In the genomic region with DNA sequence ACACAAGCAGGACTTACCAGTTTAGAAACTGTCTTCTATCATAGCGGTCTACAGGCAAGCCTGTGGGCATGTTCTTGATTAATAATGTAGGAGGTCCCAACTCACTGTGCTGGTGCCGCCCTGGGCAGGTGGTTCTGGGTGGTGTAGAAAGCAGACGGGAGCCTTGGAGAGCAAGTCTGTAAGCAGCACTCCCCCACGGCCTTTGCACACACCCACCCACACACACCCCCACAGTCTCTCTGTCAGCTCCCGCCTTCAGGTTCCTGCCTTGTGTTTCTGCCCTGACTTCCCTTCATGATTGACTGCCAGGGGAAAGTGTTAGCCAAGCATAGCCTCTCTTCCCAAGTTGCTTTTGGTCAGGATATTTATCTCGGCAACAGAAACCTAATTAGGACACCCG, we compare ENCODE assay signal across 32 mouse cellular contexts. TPM values are rescaled to one million over a fixed set of nuclear protein-coding genes. Genes with fewer than 3 reads are reported as not detected.
DNase-seq lines count a peak whose midpoint lies in the region; ATAC-seq and TF ChIP-seq lines count a peak whose summit lies in the region.
"Had no signal": no experiment of that assay in that cellular context is flagged by ENCODE, and none has a peak within 500 bp of the region (broad histone marks: within the 10 kb centered on the region; RNA-seq: fewer than 3 reads in every experiment).

No protein-coding gene starts in this region.

- peaks cover 44% of the 10 kb centered on the region for H3K4me1 ChIP-seq in forebrain, embryonic 13.5 days
- H3K4me1 ChIP-seq in forebrain, embryonic 10.5 days: peaks cover 50% of the 10 kb centered on the region
- peaks cover 10% of the 10 kb centered on the region for H3K4me1 ChIP-seq in kidney, postnatal 0 days (replicated peaks; ENCODE audit: insufficient read depth, low read length)
- peaks cover 44% of the 10 kb centered on the region for H3K4me1 ChIP-seq in midbrain, embryonic 16.5 days (ENCODE audit: control insufficient read depth, insufficient read depth, low read length)
- H3K4me1 ChIP-seq in midbrain, postnatal 0 days (ENCODE audit: insufficient read depth, low read length): peaks cover 16% of the 10 kb centered on the region
- H3K4me1 ChIP-seq in neural tube, embryonic 13.5 days (replicated peaks): peaks cover 72% of the 10 kb centered on the region

- 0 out of 2 replicates have a peak overlapping the region, but pooled peaks have one; percentile 0 for H3K9ac ChIP-seq in forebrain, embryonic 13.5 days
- H3K9ac ChIP-seq in kidney, postnatal 0 days (ENCODE audit: low read depth, low read length): no peak overlapping the region
- H3K9ac ChIP-seq in midbrain, embryonic 16.5 days (ENCODE audit: low read depth, low read length): peak overlapping the region; percentile 26; the same call in 1 of the 2 replicates
- H3K9ac ChIP-seq in midbrain, postnatal 0 days (replicated peaks; ENCODE audit: low read length, poor library complexity, severe bottlenecking): no peak overlapping the region
- no peak overlapping the region for H3K9ac ChIP-seq in neural tube, embryonic 13.5 days
- H3K9ac ChIP-seq: embryonic facial prominence, embryonic 12.5 days; kidney, embryonic 15.5 days; liver, embryonic 12.5 days; liver, postnatal 0 days had no signal

- ATAC-seq in forebrain, embryonic 13.5 days: no peak
- no peak for ATAC-seq in kidney, postnatal 0 days (replicated peaks; ENCODE audit: low FRiP score, low read depth)
- no peak for ATAC-seq in midbrain, embryonic 16.5 days
- ATAC-seq in midbrain, postnatal 0 days (ENCODE audit: low FRiP score): no peak
- no peak for ATAC-seq in neural tube, embryonic 13.5 days (ENCODE audit: low read depth)
- ATAC-seq: liver, embryonic 12.5 days; liver, postnatal 0 days had no signal

- no peaks in the 10 kb centered on the region for H3K9me3 ChIP-seq in forebrain, embryonic 13.5 days (replicated peaks)
- no peaks in the 10 kb centered on the region for H3K9me3 ChIP-seq in forebrain, embryonic 10.5 days
- no peaks in the 10 kb centered on the region for H3K9me3 ChIP-seq in kidney, postnatal 0 days (replicated peaks; ENCODE audit: low read length)
- no peaks in the 10 kb centered on the region for H3K9me3 ChIP-seq in midbrain, embryonic 16.5 days (replicated peaks; ENCODE audit: control insufficient read depth, low read length, poor library complexity, severe bottlenecking)
- H3K9me3 ChIP-seq in midbrain, postnatal 0 days (ENCODE audit: low read length): no peaks in the 10 kb centered on the region
- no peaks in the 10 kb centered on the region for H3K9me3 ChIP-seq in neural tube, embryonic 13.5 days
- H3K9me3 ChIP-seq: embryonic facial prominence, embryonic 12.5 days; kidney, embryonic 15.5 days; liver, embryonic 12.5 days had no signal

- H3K36me3 ChIP-seq in forebrain, embryonic 13.5 days (ENCODE audit: poor library complexity, severe bottlenecking): no peaks in the 10 kb centered on the region
- H3K36me3 ChIP-seq in forebrain, embryonic 10.5 days (replicated peaks): no peaks in the 10 kb centered on the region
- no peaks in the 10 kb centered on the region for H3K36me3 ChIP-seq in kidney, postnatal 0 days (ENCODE audit: insufficient read depth, low read length)
- H3K36me3 ChIP-seq in midbrain, embryonic 16.5 days (ENCODE audit: control insufficient read depth, insufficient read depth, low read length): no peaks in the 10 kb centered on the region
- H3K36me3 ChIP-seq in midbrain, postnatal 0 days (ENCODE audit: insufficient read depth, low read length): no peaks in the 10 kb centered on the region
- H3K36me3 ChIP-seq in neural tube, embryonic 13.5 days: no peaks in the 10 kb centered on the region
- H3K36me3 ChIP-seq: embryonic facial prominence, embryonic 12.5 days; G1E; kidney, embryonic 15.5 days; liver, embryonic 12.5 days had no signal

- 52% methylated on average over 7 of the region's 7 CpGs for WGBS in forebrain, embryonic 13.5 days
- 62% methylated on average over 7 of the region's 7 CpGs for WGBS in forebrain, embryonic 10.5 days
- WGBS in kidney, postnatal 0 days: 16% methylated on average over 7 of the region's 7 CpGs
- WGBS in midbrain, embryonic 16.5 days: 53% methylated on average over 7 of the region's 7 CpGs
- WGBS in midbrain, postnatal 0 days: 51% methylated on average over 7 of the region's 7 CpGs
- 44% methylated on average over 7 of the region's 7 CpGs for WGBS in neural tube, embryonic 13.5 days

- no peak overlapping the region for H3K4me2 ChIP-seq in forebrain, embryonic 13.5 days
- no peak overlapping the region for H3K4me2 ChIP-seq in kidney, postnatal 0 days (ENCODE audit: low read length)
- H3K4me2 ChIP-seq in midbrain, embryonic 16.5 days (ENCODE audit: low read length): no peak overlapping the region
- no peak overlapping the region for H3K4me2 ChIP-seq in midbrain, postnatal 0 days (ENCODE audit: low read depth, low read length, poor library complexity, severe bottlenecking)
- no peak overlapping the region for H3K4me2 ChIP-seq in neural tube, embryonic 13.5 days
- H3K4me2 ChIP-seq: embryonic facial prominence, embryonic 12.5 days; kidney, embryonic 15.5 days; liver, embryonic 12.5 days; midbrain, embryonic 11.5 days had no signal

- no peak overlapping the region for H3K4me3 ChIP-seq in forebrain, embryonic 13.5 days
- H3K4me3 ChIP-seq in forebrain, embryonic 10.5 days: no peak overlapping the region
- H3K4me3 ChIP-seq in kidney, postnatal 0 days (replicated peaks; ENCODE audit: low read depth, low read length): no peak overlapping the region
- H3K4me3 ChIP-seq in midbrain, embryonic 16.5 days (ENCODE audit: low read depth, low read length): no peak overlapping the region
- no peak overlapping the region for H3K4me3 ChIP-seq in midbrain, postnatal 0 days (ENCODE audit: low read depth, low read length)
- H3K4me3 ChIP-seq in neural tube, embryonic 13.5 days: no peak overlapping the region
- H3K4me3 ChIP-seq: embryonic facial prominence, embryonic 12.5 days; kidney, embryonic 15.5 days; liver, embryonic 12.5 days had no signal

- no peak for TF ChIP-seq CTCF in kidney, postnatal 0 days (IDR thresholded peaks at IDR 0.05; ENCODE audit: low read depth)
- TF ChIP-seq CTCF in midbrain, postnatal 0 days (IDR thresholded peaks at IDR 0.05): no peak

- H3K27me3 ChIP-seq in forebrain, embryonic 13.5 days: peaks cover 28% of the 10 kb centered on the region
- peaks cover 86% of the 10 kb centered on the region for H3K27me3 ChIP-seq in forebrain, embryonic 10.5 days (ENCODE audit: poor library complexity, severe bottlenecking)
- H3K27me3 ChIP-seq in kidney, postnatal 0 days (ENCODE audit: insufficient read depth, low read length): peaks cover 53% of the 10 kb centered on the region
- no peaks in the 10 kb centered on the region for H3K27me3 ChIP-seq in midbrain, embryonic 16.5 days (ENCODE audit: control insufficient read depth, insufficient read depth, low read depth, low read length)
- no peaks in the 10 kb centered on the region for H3K27me3 ChIP-seq in midbrain, postnatal 0 days (ENCODE audit: insufficient read depth, low read length)
- peaks cover 31% of the 10 kb centered on the region for H3K27me3 ChIP-seq in neural tube, embryonic 13.5 days

- no peak for DNase-seq in forebrain, embryonic 10.5 days (ENCODE audit: extremely low spot score, low spot score)
- DNase-seq in kidney, postnatal 0 days (ENCODE audit: low spot score): peak; percentile 37
- DNase-seq in kidney, postnatal 14 days: no peak
- DNase-seq in midbrain, postnatal 0 days (ENCODE audit: low spot score): no peak
- no peak for DNase-seq in cerebellum, postnatal 36 days
- DNase-seq: adrenal gland, adult 8-10 months; cerebellum, adult 8-10 months; cerebellum, postnatal 25 days; embryo, embryonic 11 days; gastrocnemius, postnatal 10 days; heart, postnatal 14 days; kidney, adult 18-20 months; layer of hippocampus, postnatal 36 days; left cerebral cortex, postnatal 4 days; liver, postnatal 0 days; lung, postnatal 36 days; right cerebral cortex, postnatal 4 days; thymus, adult 2 months; thymus, postnatal 36 days had no signal

- H3K27ac ChIP-seq in forebrain, embryonic 13.5 days: no peak overlapping the region
- no peak overlapping the region for H3K27ac ChIP-seq in forebrain, embryonic 10.5 days
- H3K27ac ChIP-seq in kidney, postnatal 0 days: no peak overlapping the region
- no peak overlapping the region for H3K27ac ChIP-seq in midbrain, embryonic 16.5 days (ENCODE audit: low read length)
- H3K27ac ChIP-seq in midbrain, postnatal 0 days (ENCODE audit: low read depth, low read length): no peak overlapping the region
- 0 out of 2 replicates have a peak overlapping the region, but pooled peaks have one; percentile 20 for H3K27ac ChIP-seq in neural tube, embryonic 13.5 days (replicated peaks)
- H3K27ac ChIP-seq: embryonic facial prominence, embryonic 12.5 days; kidney, embryonic 15.5 days; liver, embryonic 12.5 days; stomach, postnatal 0 days had no signal

RNA-seq across cellular contexts. Expression of gene Mgat5b, which starts 1.3 kb away (rescaled TPM):
- 18.5 and 19.8 TPM in 2 replicates for polyA plus RNA-seq in forebrain, embryonic 13.5 days (2015; fragmentation: Nextera tagmentation; extraction: Ambion mirVana)
- polyA plus RNA-seq in forebrain, embryonic 10.5 days (2016; fragmentation: Nextera tagmentation; extraction: Ambion mirVana): 3.3 and 3.7 TPM in 2 replicates
- polyA plus RNA-seq in kidney, postnatal 0 days (2015; fragmentation: Nextera tagmentation; extraction: Ambion mirVana): 0.24 TPM in 1 of 2 replicates, not detected in the other
- polyA plus RNA-seq in midbrain, embryonic 16.5 days (2015; fragmentation: Nextera tagmentation; extraction: Ambion mirVana): 22.2 and 26.1 TPM in 2 replicates
- 104 and 133 TPM in 2 replicates for total RNA-seq in midbrain, postnatal 0 days (2014; rRNA removed)
- polyA plus RNA-seq in midbrain, postnatal 0 days (2015; fragmentation: Nextera tagmentation; extraction: Ambion mirVana): 23.7 and 24.7 TPM in 2 replicates
- 28.4 and 28.5 TPM in 2 replicates for polyA plus RNA-seq in neural tube, embryonic 13.5 days (2015; fragmentation: Nextera tagmentation; extraction: Ambion mirVana)
- total RNA-seq: CH12.LX; granulocyte monocyte progenitor cell, adult 5-6 weeks had no signal
- polyA plus RNA-seq: C2C12; G1E; liver, embryonic 12.5 days; liver, postnatal 0 days; spleen, adult 2 months had no signal

Comparison
In these comparisons a context has a peak if more than half of its experiments do, and no peak if none do; other contexts are left out.
1. H3K9ac ChIP-seq: peak in forebrain, embryonic 13.5 days (single experiment) and midbrain, embryonic 16.5 days (single experiment); none in kidney, postnatal 0 days (single experiment), midbrain, postnatal 0 days (single experiment) and neural tube, embryonic 13.5 days (single experiment).